Mouse (Mus musculus) forelimb bud, embryonic 11.5 days (tissue): ENCODE measurements around the gene Nell1.
A peak's percentile ranks its signal among the peaks of the same experiment; 100 is the strongest.

Source experiments
- DNase-seq: peaks from one replicate; pipeline ENCODE4 v3.0.0-alpha.2; 2012; ENCODE audit warnings: low read depth, low spot score

Nell1 gene

DNA sequence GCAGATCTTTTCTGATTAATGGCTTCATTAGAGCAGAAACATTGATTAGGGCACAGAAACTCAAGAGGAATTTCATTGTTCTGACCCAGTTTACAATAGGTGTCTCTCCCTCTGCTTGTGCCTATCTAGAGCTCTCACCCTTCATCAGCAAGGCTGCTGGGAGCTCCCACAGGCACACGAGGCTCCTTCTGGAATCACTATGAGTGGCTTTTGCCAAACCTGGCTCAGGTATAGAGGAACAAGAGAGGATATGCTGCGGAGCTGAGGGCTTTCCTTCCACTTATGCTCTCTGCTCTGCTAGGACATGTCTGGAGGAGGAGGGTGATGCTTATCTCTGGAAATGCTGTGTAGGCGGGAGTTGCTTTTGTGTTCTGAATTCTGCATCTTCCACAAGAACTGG is 285.4 kb downstream of the Nell1 start:
- no peak for DNase-seq

GRCm38 (mm10) chr7:50295508-50295907 is 320.8 kb downstream of the Nell1 start:
- DNase-seq: no peak

GRCm38 (mm10) chr7:50338226-50338625 is 363.6 kb downstream of the Nell1 start:
- DNase-seq: no peak

DNA sequence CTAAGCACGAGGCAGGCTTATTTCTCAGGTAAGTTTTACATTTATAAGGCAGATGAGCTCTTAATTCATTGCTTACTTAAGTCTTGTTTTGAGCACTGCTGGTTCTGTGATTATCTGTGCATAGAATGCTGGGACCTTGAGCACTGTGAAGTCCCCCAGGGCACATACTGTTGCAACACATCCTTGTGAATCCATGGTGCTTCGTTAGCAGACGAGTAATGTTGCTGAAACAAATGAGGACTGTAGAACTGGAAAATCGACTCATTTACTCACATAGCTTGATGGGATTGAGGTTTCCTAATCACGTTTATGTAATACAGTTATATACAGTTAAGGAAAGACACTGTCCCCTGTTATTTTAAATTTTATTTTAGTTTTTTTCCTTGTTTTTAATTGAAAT is 364.1 kb downstream of the Nell1 start:
- DNase-seq: no peak

DNA sequence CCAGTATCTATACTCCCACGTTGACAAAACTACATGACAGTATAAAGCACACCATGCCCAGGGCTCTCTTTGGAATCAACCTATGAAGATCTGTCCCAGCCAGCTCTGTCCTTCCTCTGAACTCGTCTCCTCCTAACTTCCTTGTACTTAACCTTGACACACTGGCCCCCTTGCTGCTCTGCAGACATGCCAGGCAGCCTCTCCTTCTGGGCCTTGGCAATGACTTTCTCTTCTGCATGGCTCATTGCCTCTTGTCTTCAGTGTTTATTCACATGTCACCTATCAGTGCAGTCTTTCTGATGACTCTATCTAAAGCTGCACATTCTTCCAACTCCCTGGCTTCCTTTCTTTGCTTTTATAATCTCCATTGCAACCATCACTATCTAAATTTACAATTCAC is 376.9 kb downstream of the Nell1 start:
- no peak for DNase-seq

DNA sequence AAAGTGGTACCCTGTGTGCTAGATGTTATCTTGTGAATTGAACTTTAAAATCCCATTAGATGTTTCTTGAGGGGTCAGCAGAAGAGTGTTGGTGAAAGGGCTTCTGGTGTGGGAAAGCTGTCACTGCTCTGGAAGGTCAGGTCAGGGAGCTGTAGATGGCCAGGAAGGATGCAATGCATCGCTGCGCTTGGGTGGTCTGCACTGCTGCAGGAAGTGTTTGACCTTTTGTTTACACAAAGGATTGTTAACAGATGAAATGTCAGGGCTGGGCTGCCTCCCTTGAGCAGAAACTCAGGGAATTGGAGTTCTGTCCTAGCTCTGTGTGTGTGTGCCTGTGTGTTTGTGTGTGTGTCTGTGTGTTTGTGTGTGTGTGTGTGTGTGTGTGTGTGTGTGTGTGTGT is 382.5 kb downstream of the Nell1 start:
- no peak for DNase-seq

DNA sequence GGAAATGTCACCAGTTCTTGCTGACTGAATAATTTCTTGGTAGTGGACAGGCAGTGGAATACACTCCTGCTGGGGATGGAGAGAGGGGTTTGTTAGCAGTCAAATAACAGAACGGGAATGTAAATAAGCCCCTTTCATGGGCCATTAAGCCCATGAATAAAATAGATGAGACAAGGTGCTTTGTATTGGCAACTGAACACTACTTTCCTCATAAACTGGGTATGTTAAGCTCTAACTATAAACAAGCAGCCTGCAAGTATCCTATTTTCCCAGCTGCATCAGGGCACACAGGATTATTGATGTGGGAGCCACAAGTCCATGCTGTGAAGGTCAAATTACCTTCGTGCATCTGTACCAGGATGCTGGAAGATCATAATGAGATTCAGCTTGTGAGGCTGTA is 387.4 kb downstream of the Nell1 start:
- DNase-seq: no peak

DNA sequence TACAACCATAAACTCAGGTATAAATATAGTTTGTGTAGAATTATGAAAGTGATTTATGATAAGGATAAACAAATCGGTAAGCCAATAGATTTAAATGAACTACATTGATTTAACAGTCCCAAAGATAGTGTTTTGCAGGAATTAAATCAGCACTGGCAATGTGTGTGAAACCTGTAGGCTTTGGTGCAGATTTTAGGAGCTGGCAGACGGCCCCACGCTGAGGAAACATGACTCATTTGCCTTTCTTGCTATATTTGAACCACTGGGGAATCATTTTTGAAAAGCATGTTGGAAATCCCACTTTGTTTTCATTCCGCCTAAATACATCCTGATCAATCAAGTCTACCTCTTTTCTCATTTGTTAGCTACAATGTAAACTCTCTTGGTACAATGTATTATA is 400.2 kb downstream of the Nell1 start:
- DNase-seq: no peak

DNA sequence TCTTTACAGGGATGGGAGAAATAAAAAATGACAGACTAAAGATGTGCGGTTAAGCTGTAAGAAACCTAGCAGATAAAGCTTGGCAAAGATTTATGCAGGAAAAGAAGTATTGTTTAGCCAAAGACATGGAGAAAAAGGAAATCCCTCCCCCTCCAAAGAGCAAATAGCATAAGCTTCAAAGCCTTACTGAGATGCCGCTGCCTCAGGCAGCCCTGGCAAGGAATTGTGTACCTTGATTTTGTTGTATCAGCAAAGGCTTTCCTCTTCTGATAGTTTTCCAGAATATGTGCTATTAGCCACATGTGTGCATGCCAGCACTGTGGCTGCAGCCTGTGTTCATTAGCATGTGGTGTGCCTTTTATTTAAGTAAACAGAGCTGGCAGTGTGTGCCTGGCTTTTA is 435.8 kb downstream of the Nell1 start:
- DNase-seq: no peak

- no peak for DNase-seq
These were observed 445.3 kb downstream of the Nell1 start for GRCm38 (mm10) chr7:50419976-50420375.

- DNase-seq: no peak
These were observed 447.9 kb downstream of the Nell1 start for GRCm38 (mm10) chr7:50422422-50423195.

DNA sequence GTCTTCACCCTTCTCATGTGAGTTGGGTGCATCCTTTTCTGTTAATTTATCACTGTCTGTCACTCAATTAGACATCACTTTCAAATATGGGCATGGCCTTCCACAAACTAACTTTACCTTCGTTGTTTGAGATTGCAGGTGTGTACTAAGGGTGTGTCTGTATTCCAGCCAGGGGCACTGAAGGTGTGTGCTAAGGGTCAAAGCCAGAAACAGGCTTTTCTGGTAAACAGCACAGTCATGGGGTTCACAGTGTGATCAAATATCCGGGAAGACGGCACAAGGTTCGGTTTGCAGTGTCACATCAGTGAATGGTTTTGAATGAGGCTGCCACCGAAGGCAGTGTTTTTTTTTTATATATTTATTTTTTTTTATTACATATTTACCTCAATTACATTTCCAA is 455.1 kb downstream of the Nell1 start:
- DNase-seq: no peak

GRCm38 (mm10) chr7:50441237-50441636 is 466.6 kb downstream of the Nell1 start:
- DNase-seq: no peak

- DNase-seq: no peak
These were observed 472.7 kb downstream of the Nell1 start for GRCm38 (mm10) chr7:50447316-50447715.

DNA sequence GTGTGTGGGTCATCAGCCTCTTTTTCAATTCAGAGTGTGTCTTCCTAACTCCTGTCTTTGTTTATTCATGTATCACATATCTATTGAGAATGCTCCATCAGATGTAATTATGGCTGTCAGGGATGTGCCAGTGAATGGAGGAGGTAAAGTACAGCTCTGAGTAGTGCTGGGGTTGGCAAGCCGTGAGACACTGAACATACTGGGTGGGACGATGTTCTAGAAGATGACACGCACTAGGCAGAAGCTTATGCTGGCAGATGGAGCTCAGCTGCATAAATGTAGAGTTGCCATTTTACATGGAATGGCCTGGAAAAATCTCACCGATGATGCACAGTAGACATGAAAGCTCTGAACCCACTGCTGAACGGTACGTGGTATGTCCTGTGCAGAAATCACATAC is 493.1 kb downstream of the Nell1 start:
- DNase-seq: no peak

- no peak for DNase-seq
These were observed 495.9 kb downstream of the Nell1 start for GRCm38 (mm10) chr7:50470555-50470954.

GRCm38 (mm10) chr7:50482011-50482410 is 507.3 kb downstream of the Nell1 start:
- DNase-seq: no peak

DNA sequence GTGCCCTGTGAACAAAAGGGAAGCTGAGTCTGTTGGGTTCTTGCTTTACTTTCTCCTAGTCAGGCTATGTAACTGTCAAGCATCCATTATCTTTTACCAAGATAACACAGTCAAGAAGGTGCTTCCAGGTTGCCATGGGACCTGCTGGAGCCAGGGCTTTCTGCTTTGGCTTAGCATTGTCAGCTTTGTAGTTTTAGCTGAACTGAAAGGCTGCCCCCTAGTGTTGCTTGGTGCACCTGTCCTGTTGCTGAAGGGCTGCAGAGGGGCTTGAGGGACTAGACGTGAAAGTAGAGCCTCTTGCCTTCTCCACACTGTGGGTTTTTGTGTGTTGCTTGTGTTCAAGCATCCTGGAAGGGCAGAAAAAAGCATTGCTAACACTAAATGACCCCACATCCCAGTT is 510.6 kb downstream of the Nell1 start:
- DNase-seq: peak; percentile 16

GRCm38 (mm10) chr7:50486884-50487420 is 512.3 kb downstream of the Nell1 start:
- DNase-seq: no peak

GRCm38 (mm10) chr7:50501562-50501961 is 526.9 kb downstream of the Nell1 start:
- DNase-seq: no peak

- no peak for DNase-seq
These were observed 532.4 kb downstream of the Nell1 start for GRCm38 (mm10) chr7:50507047-50507446.

DNA sequence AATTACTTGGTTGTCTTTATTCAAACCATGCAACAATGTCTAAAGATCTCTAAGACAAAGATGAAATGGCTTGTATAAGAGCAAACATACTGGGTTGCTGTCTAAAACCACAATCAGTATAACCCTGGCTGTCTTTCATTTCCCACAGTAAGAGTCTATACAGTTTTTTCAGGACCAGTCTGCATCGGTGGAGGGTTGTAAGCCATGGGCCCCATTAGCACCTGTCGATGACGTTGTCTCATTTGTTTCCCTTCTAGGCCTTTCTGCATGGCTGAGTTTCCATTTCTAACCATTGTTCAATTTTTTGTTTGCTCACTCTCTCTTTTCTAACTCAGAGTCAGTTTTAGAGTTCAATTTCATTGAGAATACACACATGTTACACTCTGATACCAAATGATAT is 540.2 kb downstream of the Nell1 start:
- DNase-seq: no peak

DNA sequence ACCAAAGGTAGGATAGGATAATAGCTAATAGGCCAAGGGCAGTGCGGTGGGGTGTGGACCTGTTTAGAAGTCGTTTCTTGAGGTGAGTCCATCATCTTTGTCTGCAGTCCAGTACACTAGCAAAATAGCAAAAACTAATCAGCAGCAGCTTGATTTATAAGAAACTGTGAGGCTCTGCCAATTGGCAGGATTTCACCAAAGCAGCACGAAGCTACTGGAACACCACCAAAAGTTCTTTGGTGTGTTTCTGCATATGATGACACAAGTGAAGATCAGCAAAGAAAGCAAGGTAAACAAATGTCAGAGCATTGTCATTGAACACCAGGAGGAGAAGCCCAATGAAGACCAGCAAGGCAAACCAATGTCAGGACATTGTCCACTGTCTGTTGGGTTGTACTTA is 542.0 kb downstream of the Nell1 start:
- no peak for DNase-seq

- DNase-seq: no peak
These were observed 568.7 kb downstream of the Nell1 start for GRCm38 (mm10) chr7:50543373-50543772.
